Mouse (Mus musculus) spleen, adult 2 months (tissue): Measurements from ENCODE around the gene Tmem44. TPM values are rescaled to one million over a fixed set of nuclear protein-coding genes. Genes with fewer than 3 reads are reported as not detected.
"Not testable (repeated sequence)": the region's sequence is repeated elsewhere in the genome, so short reads cannot be mapped to it uniquely, and the experiment has no call there.

Experiments
- DNase-seq, 2 experiments: peaks; one replicate each; pipeline versions ENCODE4 v3.0.0 to v3.0.0-alpha.2; 2012 to 2021; ENCODE audit warnings: low spot score in 2 of 2, low read depth in 1 of 2
- H3K27ac ChIP-seq: fragments of 200-500 bp; 2 replicates; pipeline ENCODE4 v1.5.1; 2012; ENCODE audit warnings: low read length, inconsistent platforms; ENCODE audit not compliant: insufficient read depth
- H3K27me3 ChIP-seq: fragments of 200-500 bp; 2 replicates; pipeline ENCODE4 v1.6.1; 2012; ENCODE audit warnings: mild to moderate bottlenecking, moderate library complexity, low read length, inconsistent platforms; ENCODE audit not compliant: control insufficient read depth, insufficient read depth
- H3K36me3 ChIP-seq: fragments of 200-500 bp; 2 replicates; pipeline ENCODE4 v1.6.1; 2012; ENCODE audit warnings: mild to moderate bottlenecking, low read length, inconsistent platforms; ENCODE audit not compliant: control insufficient read depth, insufficient read depth
- H3K4me1 ChIP-seq: fragments of 200-500 bp; 2 replicates; pipeline ENCODE4 v1.6.1; 2011; ENCODE audit warnings: inconsistent platforms; ENCODE audit not compliant: control insufficient read depth, insufficient read depth, insufficient read length
- H3K4me3 ChIP-seq: fragments of 200-500 bp; 2 replicates; pipeline ENCODE4 v1.5.1; 2011; ENCODE audit warnings: mild to moderate bottlenecking, inconsistent platforms; ENCODE audit not compliant: insufficient read depth, insufficient read length; ENCODE audit errors: extremely low read depth
- CTCF ChIP-seq: fragments of 200-500 bp; IDR thresholded peaks from 2 replicates; pipeline ENCODE4 v1.5.1; 2011; ENCODE audit warnings: mild to moderate bottlenecking, inconsistent platforms; ENCODE audit not compliant: insufficient read depth, insufficient read length, insufficient replicate concordance; ENCODE audit errors: extremely low read depth
- POLR2A ChIP-seq: fragments of 200-500 bp; IDR thresholded peaks from 2 replicates; pipeline ENCODE4 v1.6.1; 2011; ENCODE audit warnings: low read depth, low read length, inconsistent platforms
- WGBS: fragments of 180-500 bp; shearing (Covaris S2); methylation state at CpG from one replicate; pipeline ENCODE4 v1.1.7; 2018; 5-methylcytosine and 5-hydroxymethylcytosine counted together
- polyA plus RNA-seq: library from polyadenylated mRNA; depleted of rRNA; stranded (reverse); fragments of >200 nt; gene quantifications from 2 replicates; pipeline ENCODE4 v1.2.3, GENCODE M21; 2012; rRNA removed

The Tmem44 gene
- polyA plus RNA-seq, 1 experiment, result 3.5 TPM

DNA sequence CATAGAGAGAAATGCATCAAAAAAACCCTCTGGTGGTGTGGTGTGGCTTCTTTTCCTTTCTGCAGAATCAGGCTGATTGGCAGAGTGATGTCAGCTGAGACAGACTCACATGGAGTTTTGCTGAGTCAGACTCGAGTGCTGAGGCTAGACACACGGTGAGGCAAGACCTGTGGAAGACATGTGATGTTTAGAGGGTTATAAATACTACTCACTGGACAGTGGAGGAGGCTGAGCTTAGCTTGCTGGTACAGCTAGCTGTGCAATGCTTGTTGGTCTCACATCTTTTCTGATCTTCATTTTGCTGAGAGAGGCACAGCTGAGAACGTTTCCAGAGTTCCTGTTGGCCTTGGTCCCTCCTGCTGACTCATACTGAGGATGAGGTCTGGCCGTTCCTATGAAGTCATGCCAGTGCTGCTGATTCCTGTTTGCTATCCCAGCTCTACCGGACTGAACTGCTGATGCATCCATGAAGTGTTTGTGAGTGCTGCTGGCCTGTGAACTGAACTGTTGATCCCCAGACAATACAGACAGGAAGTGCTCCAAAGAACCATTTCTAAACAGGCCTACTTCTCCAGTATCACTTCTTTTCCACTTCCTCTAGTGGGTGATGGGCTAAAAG, 84.9 kb downstream of the Tmem44 start:
- H3K4me3 ChIP-seq, result no peak overlapping the region
- 65% methylated on average over 5 of the region's 5 CpGs for WGBS
- H3K27ac ChIP-seq, result no peak overlapping the region
- H3K4me1 ChIP-seq, result no peaks in the 10 kb centered on the region
- no peak for DNase-seq
- no peaks in the 10 kb centered on the region for H3K36me3 ChIP-seq
- no peaks in the 10 kb centered on the region for H3K27me3 ChIP-seq
- TF ChIP-seq CTCF (no peak), POLR2A (no peak)

GRCm38 (mm10) chr16:30464742-30465141, 85.9 kb downstream of the Tmem44 start:
- 82% methylated on average over 3 of the region's 3 CpGs for WGBS
- not testable (repeated sequence) for H3K4me1 ChIP-seq, H3K36me3 ChIP-seq, H3K27me3 ChIP-seq, DNase-seq, H3K4me3 ChIP-seq, H3K27ac ChIP-seq

Other genes with a start within 250 kb of the Tmem44 start
- 26.7 and 36.5 TPM in 2 replicates for gene Gp5, start 240.1 kb downstream of the Tmem44 start, polyA plus RNA-seq
- gene Atp13a3, start 144.9 kb downstream of the Tmem44 start, polyA plus RNA-seq, result 13.4 and 15.3 TPM in 2 replicates
- gene Lsg1, start 36.8 kb upstream of the Tmem44 start, polyA plus RNA-seq, result 9.6 and 10.2 TPM in 2 replicates
- 56.3 and 74.7 TPM in 2 replicates for gene Fam43a, start 48.9 kb upstream of the Tmem44 start, polyA plus RNA-seq